Mouse (Mus musculus): ENCODE measurements at regions not wholly inside any gene's neighbourhood (a gene's known extent, or its start where the extent isn't known, plus 50 kb on each side); places are given as distances from the start of the nearest gene placed in this dataset.

DNA sequence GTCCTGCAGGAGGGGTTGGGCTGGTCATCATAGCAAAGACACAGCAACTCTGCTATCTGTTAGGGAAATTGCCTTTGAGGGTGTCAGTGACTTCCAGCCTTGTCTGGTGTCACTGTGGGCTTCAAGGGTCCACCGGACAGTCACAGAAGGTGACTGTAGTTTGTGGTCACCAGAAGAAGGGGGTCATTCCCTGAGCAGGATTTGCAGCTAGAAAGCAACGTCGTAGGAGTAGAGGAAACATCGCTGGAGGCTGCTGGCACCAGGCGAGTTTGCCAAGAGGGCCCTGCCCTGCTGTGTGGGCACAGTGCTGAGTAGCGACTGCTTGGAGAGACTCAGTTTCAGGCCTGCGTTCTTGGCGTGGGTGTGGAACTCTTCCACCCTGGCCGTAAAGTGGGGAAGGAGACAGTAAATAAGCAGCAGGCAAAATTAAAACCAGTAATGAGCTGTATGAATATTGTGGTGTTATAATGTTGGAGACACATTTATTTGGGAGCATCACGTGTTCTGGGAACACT is 389.8 kb upstream of the Tshz3 start:
- 90% methylated on average over 10 of the region's 10 CpGs for WGBS
- H3K27me3 ChIP-seq (ENCODE audit: poor library complexity, severe bottlenecking), result no peaks in the 10 kb centered on the region
- no peak overlapping the region for H3K4me3 ChIP-seq
- H3K36me3 ChIP-seq (replicated peaks), result no peaks in the 10 kb centered on the region
- DNase-seq (ENCODE audit: extremely low spot score, low spot score), result no peak
- no peaks in the 10 kb centered on the region for H3K9me3 ChIP-seq
- no peak overlapping the region for H3K27ac ChIP-seq
- no peaks in the 10 kb centered on the region for H3K4me1 ChIP-seq

DNA sequence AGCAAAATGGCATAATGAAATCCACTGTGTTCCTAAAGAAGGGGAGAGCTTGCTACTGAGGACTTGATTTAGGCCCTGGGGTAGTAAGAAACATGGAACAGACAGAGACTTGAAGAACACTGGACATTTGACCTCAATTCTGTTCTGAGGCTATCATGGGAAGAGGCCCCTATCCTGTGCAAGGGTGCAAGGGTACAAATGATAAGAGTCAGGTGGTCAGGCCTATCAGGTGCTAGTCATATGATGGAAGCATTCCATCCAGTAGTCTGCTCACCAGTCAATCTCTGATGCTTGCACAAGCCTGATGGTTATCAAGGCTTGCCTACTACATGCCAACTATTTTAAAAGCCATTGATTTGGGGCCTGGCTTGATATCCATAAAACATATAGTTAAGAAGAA is 420.6 kb upstream of the Tshz3 start:
- H3K9me3 ChIP-seq, result no peaks in the 10 kb centered on the region
- no peak overlapping the region for H3K4me3 ChIP-seq
- H3K27me3 ChIP-seq (ENCODE audit: poor library complexity, severe bottlenecking), result no peaks in the 10 kb centered on the region
- no peaks in the 10 kb centered on the region for H3K36me3 ChIP-seq (replicated peaks)
- no peak overlapping the region for H3K27ac ChIP-seq
- no peaks in the 10 kb centered on the region for H3K4me1 ChIP-seq
- no peak for DNase-seq (ENCODE audit: extremely low spot score, low spot score)

GRCm38 (mm10) chr7:36268966-36269365 is 429.0 kb upstream of the Tshz3 start:
- no peak for DNase-seq (ENCODE audit: extremely low spot score, low spot score)
- H3K4me1 ChIP-seq, result peaks cover 16% of the 10 kb centered on the region
- 33% methylated on average over 5 of the region's 5 CpGs for WGBS
- H3K4me3 ChIP-seq, result no peak overlapping the region
- no peak overlapping the region for H3K27ac ChIP-seq
- H3K9me3 ChIP-seq, result no peaks in the 10 kb centered on the region
- peaks cover 47% of the 10 kb centered on the region for H3K27me3 ChIP-seq (ENCODE audit: poor library complexity, severe bottlenecking)
- H3K36me3 ChIP-seq (replicated peaks), result no peaks in the 10 kb centered on the region

DNA sequence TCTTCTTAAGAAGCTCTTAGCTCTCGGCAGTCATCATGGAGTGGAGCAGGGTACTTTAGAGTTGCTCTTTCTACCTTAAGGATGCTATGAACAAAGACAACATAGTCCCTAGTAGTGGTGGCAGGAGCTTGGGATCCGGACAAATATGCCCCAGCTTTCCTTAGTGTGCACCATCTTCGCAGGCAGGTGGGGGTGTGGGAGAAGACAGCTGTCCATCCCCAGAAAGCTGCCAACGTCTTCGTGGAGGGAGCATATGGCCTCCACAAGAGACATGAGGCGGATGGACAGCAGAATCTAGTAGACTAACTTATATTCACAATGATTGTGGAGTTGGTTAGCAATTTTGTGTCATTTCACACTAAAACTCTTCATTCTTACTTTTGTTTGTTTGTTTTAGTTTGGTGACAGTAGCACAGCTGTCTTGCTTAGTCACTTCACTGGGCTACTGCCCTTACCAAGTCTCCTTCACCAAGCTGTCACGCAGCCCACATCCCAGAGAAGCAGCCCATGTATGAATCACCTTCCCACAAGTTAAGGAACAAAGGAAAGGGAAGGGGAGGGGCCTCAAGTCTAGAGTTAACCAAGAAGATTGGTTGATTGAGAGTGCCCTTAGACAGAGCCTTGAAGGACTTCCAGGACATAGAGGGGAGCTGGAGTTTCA is 432.6 kb upstream of the Tshz3 start:
- Histone ChIP-seq H3K27me3 (ENCODE audit: poor library complexity, severe bottlenecking) (peaks cover 31% of the 10 kb centered on the region), H3K4me3 (no peak overlapping the region), H3K36me3 (replicated peaks) (no peaks in the 10 kb centered on the region), H3K4me1 (peaks cover 16% of the 10 kb centered on the region), H3K27ac (no peak overlapping the region), H3K9me3 (no peaks in the 10 kb centered on the region)
- 87% methylated on average over 7 of the region's 7 CpGs for WGBS
- DNase-seq (ENCODE audit: extremely low spot score, low spot score), result no peak

DNA sequence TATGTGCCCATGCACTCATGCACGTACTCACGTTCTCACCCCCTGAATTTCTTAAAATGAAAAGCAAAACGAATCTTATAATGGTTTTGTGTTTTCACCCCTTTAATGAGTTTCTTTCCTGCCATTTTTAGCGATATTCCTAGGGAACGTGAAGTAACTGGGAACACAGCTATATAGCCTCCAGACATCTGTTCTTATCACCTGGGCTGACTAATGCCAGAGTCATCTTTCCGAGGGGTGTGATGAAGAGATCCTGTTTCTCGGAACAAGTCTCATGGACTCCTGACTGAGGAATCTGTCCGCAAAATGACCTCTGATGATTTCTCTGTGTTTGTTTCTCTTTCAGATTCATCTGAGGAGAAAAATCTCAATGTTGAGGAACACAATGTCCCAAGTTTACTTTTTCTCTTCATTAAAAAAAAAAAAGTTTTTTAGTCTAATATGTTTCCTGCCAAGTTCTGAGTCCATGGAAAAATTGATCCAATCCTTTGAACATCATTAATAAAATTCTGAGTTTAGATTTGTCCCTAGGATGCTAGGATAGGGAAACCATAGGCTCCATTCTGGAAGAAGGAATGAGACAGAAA is 435.7 kb upstream of the Tshz3 start:
- peaks cover 12% of the 10 kb centered on the region for H3K27me3 ChIP-seq (ENCODE audit: poor library complexity, severe bottlenecking)
- 92% methylated on average over 8 of the region's 8 CpGs for WGBS
- H3K36me3 ChIP-seq (replicated peaks), result no peaks in the 10 kb centered on the region
- H3K4me3 ChIP-seq, result no peak overlapping the region
- no peaks in the 10 kb centered on the region for H3K9me3 ChIP-seq
- no peak for DNase-seq (ENCODE audit: extremely low spot score, low spot score)
- H3K4me1 ChIP-seq, result no peaks in the 10 kb centered on the region
- H3K27ac ChIP-seq, result no peak overlapping the region

- WGBS, result 96% methylated on average over 15 of the region's 15 CpGs
- DNase-seq (ENCODE audit: extremely low spot score, low spot score), result no peak
- no peaks in the 10 kb centered on the region for H3K9me3 ChIP-seq
- H3K27ac ChIP-seq, result no peak overlapping the region
- H3K4me1 ChIP-seq, result no peaks in the 10 kb centered on the region
- no peaks in the 10 kb centered on the region for H3K27me3 ChIP-seq (ENCODE audit: poor library complexity, severe bottlenecking)
- H3K36me3 ChIP-seq (replicated peaks), result no peaks in the 10 kb centered on the region
- H3K4me3 ChIP-seq, result no peak overlapping the region
Observed at GRCm38 (mm10) chr7:36257102-36257501, 440.8 kb upstream of the Tshz3 start.

- Histone ChIP-seq H3K4me1 (no peaks in the 10 kb centered on the region), H3K4me3 (no peak overlapping the region), H3K27me3 (ENCODE audit: poor library complexity, severe bottlenecking) (no peaks in the 10 kb centered on the region), H3K9me3 (peaks cover 6% of the 10 kb centered on the region; the same call in 1 of the 2 replicates), H3K36me3 (replicated peaks) (no peaks in the 10 kb centered on the region), H3K27ac (no peak overlapping the region)
- no peak for DNase-seq (ENCODE audit: extremely low spot score, low spot score)
Observed at GRCm38 (mm10) chr7:36247356-36247755, 444.6 kb upstream of the Zfp507 start.

DNA sequence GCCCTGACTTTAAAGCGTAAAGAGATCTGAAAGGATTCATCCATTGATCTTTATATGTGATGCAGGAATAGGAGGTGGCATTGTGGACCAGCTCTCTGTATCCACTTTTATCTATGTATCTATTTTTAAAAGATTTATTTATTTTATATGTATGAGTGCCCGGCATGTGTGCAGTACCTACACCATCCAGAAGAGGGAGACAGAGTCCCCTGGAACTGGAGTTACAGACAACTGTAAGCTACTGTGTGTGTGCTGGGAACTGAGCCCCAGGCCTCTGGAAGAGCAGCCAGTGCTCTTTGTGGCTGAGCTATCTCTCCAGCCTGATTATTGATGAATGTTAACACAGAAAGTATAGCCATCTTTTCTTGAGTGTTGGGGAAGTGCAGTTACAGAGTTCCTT is 433.9 kb upstream of the Zfp507 start:
- H3K4me1 ChIP-seq, result peaks cover 1% of the 10 kb centered on the region; the same call in 1 of the 2 replicates
- H3K9me3 ChIP-seq, result peaks cover 4% of the 10 kb centered on the region; the same call in 1 of the 2 replicates
- H3K36me3 ChIP-seq (replicated peaks), result no peaks in the 10 kb centered on the region
- no peaks in the 10 kb centered on the region for H3K27me3 ChIP-seq (ENCODE audit: poor library complexity, severe bottlenecking)
- H3K4me3 ChIP-seq, result no peak overlapping the region
- 97% methylated on average over 2 of the region's 2 CpGs for WGBS
- no peak overlapping the region for H3K27ac ChIP-seq
- DNase-seq (ENCODE audit: extremely low spot score, low spot score), result no peak

DNA sequence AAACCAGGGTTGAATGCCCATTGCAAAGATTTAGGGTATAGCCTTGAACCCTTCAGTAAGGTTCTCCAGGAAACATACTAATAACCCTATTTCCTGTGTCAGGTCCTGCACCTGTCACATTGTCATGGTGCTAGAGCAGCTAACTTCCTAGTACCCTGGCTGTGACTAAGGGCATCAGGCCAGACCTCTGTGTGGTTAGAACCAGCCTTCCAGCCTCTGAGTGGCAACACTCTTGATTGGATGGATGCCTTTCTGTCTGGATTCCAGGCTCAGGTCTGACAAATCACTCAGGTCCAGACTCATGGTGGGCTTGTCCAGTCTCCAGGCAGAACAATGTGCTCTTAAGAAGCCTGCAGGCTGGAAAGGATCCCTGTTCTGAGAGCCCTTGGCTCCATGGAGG is 426.2 kb upstream of the Zfp507 start:
- no peaks in the 10 kb centered on the region for H3K36me3 ChIP-seq (replicated peaks)
- DNase-seq (ENCODE audit: extremely low spot score, low spot score), result no peak
- H3K27ac ChIP-seq, result no peak overlapping the region
- H3K27me3 ChIP-seq (ENCODE audit: poor library complexity, severe bottlenecking), result no peaks in the 10 kb centered on the region
- H3K4me3 ChIP-seq, result no peak overlapping the region
- H3K9me3 ChIP-seq, result no peaks in the 10 kb centered on the region
- peaks cover 4% of the 10 kb centered on the region; the same call in 1 of the 2 replicates for H3K4me1 ChIP-seq

GRCm38 (mm10) chr7:36224416-36224815 is 421.6 kb upstream of the Zfp507 start:
- no peaks in the 10 kb centered on the region for H3K27me3 ChIP-seq (ENCODE audit: poor library complexity, severe bottlenecking)
- H3K27ac ChIP-seq, result no peak overlapping the region

DNA sequence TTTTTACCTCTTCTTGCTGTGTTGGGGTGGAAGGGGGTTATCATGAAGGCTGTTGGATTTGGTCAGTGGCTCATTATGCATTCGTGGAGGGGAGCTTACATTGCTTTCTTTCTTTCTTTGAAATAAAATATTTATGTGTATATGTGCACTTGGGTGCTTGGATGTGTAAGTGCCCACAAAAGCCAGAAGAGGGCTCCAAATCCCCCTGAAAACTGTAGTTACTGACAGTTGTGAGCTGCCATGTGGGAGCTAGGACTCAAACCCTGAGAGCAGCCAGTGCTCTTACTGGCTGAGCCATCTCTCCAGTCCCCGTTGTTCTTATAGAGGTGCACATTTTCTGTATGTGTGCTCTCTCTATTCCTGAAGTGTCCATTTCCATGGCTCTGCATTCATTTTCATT is 415.6 kb upstream of the Zfp507 start:
- no peak overlapping the region for H3K27ac ChIP-seq
- H3K36me3 ChIP-seq (replicated peaks), result no peaks in the 10 kb centered on the region
- WGBS, result 54% methylated on average over 2 of the region's 2 CpGs
- no peaks in the 10 kb centered on the region for H3K4me1 ChIP-seq
- no peak overlapping the region for H3K4me3 ChIP-seq
- no peaks in the 10 kb centered on the region; the same call in 1 of the 2 replicates for H3K9me3 ChIP-seq
- no peaks in the 10 kb centered on the region for H3K27me3 ChIP-seq (ENCODE audit: poor library complexity, severe bottlenecking)
- no peak for DNase-seq (ENCODE audit: extremely low spot score, low spot score)

More at GRCm38 (mm10) chr7:36224416-36224815, 421.6 kb upstream of the Zfp507 start:
- 93% methylated on average over 8 of the region's 8 CpGs for WGBS
- H3K36me3 ChIP-seq (replicated peaks), result no peaks in the 10 kb centered on the region
- no peak overlapping the region for H3K4me3 ChIP-seq
- no peaks in the 10 kb centered on the region for H3K4me1 ChIP-seq
- no peak for DNase-seq (ENCODE audit: extremely low spot score, low spot score)
- H3K9me3 ChIP-seq, result no peaks in the 10 kb centered on the region

DNA sequence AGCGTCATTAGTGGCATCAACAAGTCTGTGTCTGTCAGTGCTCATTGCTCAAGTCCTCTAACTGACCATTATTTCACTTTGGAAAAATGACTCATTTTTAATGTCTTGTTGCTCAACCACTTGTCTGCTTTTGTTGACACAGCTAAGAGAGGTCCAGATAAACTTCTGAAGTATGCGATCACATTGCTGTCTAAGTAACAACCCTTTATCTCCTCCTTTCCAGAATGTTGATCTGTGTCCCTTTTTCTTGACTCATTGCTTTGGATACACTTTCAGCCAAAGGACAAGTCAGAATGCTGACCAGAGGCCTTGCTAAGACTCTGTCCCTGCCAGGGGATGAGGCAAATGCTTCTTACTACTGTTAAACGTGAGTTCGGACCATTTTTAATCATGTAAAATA is 407.2 kb upstream of the Zfp507 start:
- H3K36me3 ChIP-seq (replicated peaks), result no peaks in the 10 kb centered on the region
- WGBS, result 95% methylated on average over 4 of the region's 4 CpGs
- H3K4me3 ChIP-seq, result no peak overlapping the region
- no peaks in the 10 kb centered on the region for H3K4me1 ChIP-seq
- no peak overlapping the region for H3K27ac ChIP-seq
- H3K9me3 ChIP-seq, result no peaks in the 10 kb centered on the region; the same call in 1 of the 2 replicates
- no peak for DNase-seq (ENCODE audit: extremely low spot score, low spot score)
- H3K27me3 ChIP-seq (ENCODE audit: poor library complexity, severe bottlenecking), result no peaks in the 10 kb centered on the region

- no peaks in the 10 kb centered on the region for H3K36me3 ChIP-seq (replicated peaks)
- H3K27me3 ChIP-seq (ENCODE audit: poor library complexity, severe bottlenecking), result no peaks in the 10 kb centered on the region
- no peaks in the 10 kb centered on the region for H3K9me3 ChIP-seq
- no peaks in the 10 kb centered on the region for H3K4me1 ChIP-seq
- DNase-seq (ENCODE audit: extremely low spot score, low spot score), result no peak
- H3K4me3 ChIP-seq, result no peak overlapping the region
- 91% methylated on average over 17 of the region's 17 CpGs for WGBS
- H3K27ac ChIP-seq, result no peak overlapping the region
Observed at GRCm38 (mm10) chr7:36207525-36208260, 404.9 kb upstream of the Zfp507 start.
